Mouse (Mus musculus) 3T3-L1 (cell line): ENCODE measurements around the gene Bod1.

Experiments used
- DNase-seq: peaks from one replicate; pipeline ENCODE4 v3.0.0-alpha.2; 2015; ENCODE audit warnings: low read depth, low spot score

Gene Bod1

GRCm38 (mm10) chr11:31669172-31669869 lies 2.4 kb downstream of the Bod1 start:
- DNase-seq: no peak

GRCm38 (mm10) chr11:31664186-31664585 lies 7.5 kb downstream of the Bod1 start:
- peak; percentile 51 for DNase-seq

GRCm38 (mm10) chr11:31663501-31663900 lies 8.2 kb downstream of the Bod1 start:
- DNase-seq: no peak

GRCm38 (mm10) chr11:31662872-31663446 lies 8.7 kb downstream of the Bod1 start:
- no peak for DNase-seq

- no peak for DNase-seq
Measured at GRCm38 (mm10) chr11:31662214-31662613, 9.5 kb downstream of the Bod1 start.

GRCm38 (mm10) chr11:31657806-31658175 lies 13.9 kb downstream of the Bod1 start:
- peak; percentile 67 for DNase-seq

GRCm38 (mm10) chr11:31657168-31657805 lies 14.4 kb downstream of the Bod1 start:
- peak; percentile 69 for DNase-seq

GRCm38 (mm10) chr11:31649507-31649906 lies 22.2 kb downstream of the Bod1 start:
- no peak for DNase-seq

- no peak for DNase-seq
Measured at GRCm38 (mm10) chr11:31647268-31647667, 24.4 kb downstream of the Bod1 start.

GRCm38 (mm10) chr11:31646571-31646970 lies 25.1 kb downstream of the Bod1 start:
- DNase-seq: no peak

GRCm38 (mm10) chr11:31643120-31643519 lies 28.6 kb downstream of the Bod1 start:
- no peak for DNase-seq

- peak; percentile 31 for DNase-seq
Measured at GRCm38 (mm10) chr11:31641066-31641810, 30.4 kb downstream of the Bod1 start.

- DNase-seq: no peak
Measured at GRCm38 (mm10) chr11:31640187-31640586, 31.5 kb downstream of the Bod1 start.

GRCm38 (mm10) chr11:31637788-31638373 lies 33.8 kb downstream of the Bod1 start:
- peak; percentile 81 for DNase-seq

- no peak for DNase-seq
Measured at GRCm38 (mm10) chr11:31628700-31629099, 43.0 kb downstream of the Bod1 start.

GRCm38 (mm10) chr11:31620796-31621195 lies 50.9 kb downstream of the Bod1 start:
- no peak for DNase-seq

GRCm38 (mm10) chr11:31617797-31618196 lies 53.9 kb downstream of the Bod1 start:
- no peak for DNase-seq

- DNase-seq: peak; percentile 73
Measured at GRCm38 (mm10) chr11:31617236-31617635, 54.4 kb downstream of the Bod1 start.

- no peak for DNase-seq
Measured at GRCm38 (mm10) chr11:31616722-31617121, 55.0 kb downstream of the Bod1 start.
